Mouse (Mus musculus): Measurements from ENCODE around the gene Rbp7. TPM values are rescaled to one million over a fixed set of nuclear protein-coding genes. Genes with fewer than 3 reads are reported as not detected.

Gene Rbp7
- polyA plus RNA-seq, 1 experiment from 2014 or later: not detected

DNA sequence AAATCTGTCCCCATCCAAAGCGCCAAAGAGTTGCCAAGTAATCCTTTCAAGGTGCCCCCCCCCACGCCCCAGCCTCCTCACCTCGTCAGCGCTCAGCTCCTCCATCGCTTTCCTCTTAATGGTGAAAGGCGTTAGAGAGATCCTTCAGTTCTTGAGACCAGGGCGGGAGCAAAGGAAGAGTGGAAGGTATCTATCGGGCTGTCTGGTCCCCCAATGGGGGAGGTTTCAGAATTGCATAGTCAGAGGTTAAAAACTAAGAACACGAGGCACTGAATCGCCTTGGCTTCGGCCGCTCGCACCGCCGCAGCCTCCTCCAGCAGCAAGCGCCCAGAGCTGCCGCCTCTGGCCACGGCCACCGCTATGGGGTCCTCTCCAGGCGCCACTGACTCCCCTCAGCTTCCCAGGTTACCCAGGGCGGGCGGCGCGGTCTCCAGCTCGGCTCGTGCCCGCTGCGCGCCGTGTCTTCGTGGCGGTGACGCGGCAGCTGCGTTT is 28.9 kb downstream of the Rbp7 start:
- Histone ChIP-seq H3K27me3 (replicated peaks; ENCODE audit: control insufficient read depth, insufficient read depth, low read length) (no peaks in the 10 kb centered on the region), H3K4me2 (ENCODE audit: low read length) (peak overlapping the region; percentile 68), H3K9me3 (replicated peaks; ENCODE audit: control insufficient read depth, low read length) (no peaks in the 10 kb centered on the region), H3K36me3 (ENCODE audit: control insufficient read depth, insufficient read depth, low read length) (no peaks in the 10 kb centered on the region), H3K4me1 (ENCODE audit: control insufficient read depth, insufficient read depth, low read length) (peaks cover 7% of the 10 kb centered on the region; the same call in 1 of the 2 replicates), H3K9ac (ENCODE audit: low read length) (peak overlapping the region; percentile 86), H3K4me3 (ENCODE audit: low read depth, low read length) (peak overlapping the region; percentile 84), H3K27ac (ENCODE audit: low read depth, low read length) (peak overlapping the region; percentile 99)
- ATAC-seq (peak; percentile 14), DNase-seq (ENCODE audit: low spot score) (peak; percentile 53)
- WGBS: under 1% methylated on average over 33 of the region's 35 CpGs

DNA sequence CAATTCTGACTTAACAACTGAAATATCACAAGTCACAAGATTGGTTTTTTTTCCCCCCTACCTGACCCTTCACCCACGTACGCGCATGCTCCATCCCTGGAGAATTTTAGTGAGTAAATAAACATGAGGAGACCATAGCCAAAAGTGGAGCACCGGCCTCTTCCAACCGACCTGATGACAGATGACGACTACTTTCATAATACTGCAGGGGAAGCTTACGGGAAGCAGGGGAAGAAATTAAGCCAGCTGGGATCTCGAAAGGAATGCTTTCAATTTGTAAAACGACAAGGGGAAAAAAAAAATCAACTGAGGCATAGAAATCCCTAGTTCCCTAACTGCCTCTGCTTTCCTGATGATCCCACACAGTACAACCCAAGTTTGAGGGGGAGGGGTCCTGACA is 30.0 kb downstream of the Rbp7 start:
- peak overlapping the region; percentile 86 for H3K9ac ChIP-seq (ENCODE audit: low read length)
- H3K27ac ChIP-seq (ENCODE audit: low read depth, low read length): no peak overlapping the region
- peak overlapping the region; percentile 68 for H3K4me2 ChIP-seq (ENCODE audit: low read length)
- H3K27me3 ChIP-seq (replicated peaks; ENCODE audit: control insufficient read depth, insufficient read depth, low read length): no peaks in the 10 kb centered on the region
- no peak for ATAC-seq
- no peaks in the 10 kb centered on the region for H3K9me3 ChIP-seq (replicated peaks; ENCODE audit: control insufficient read depth, low read length)
- H3K4me1 ChIP-seq (ENCODE audit: control insufficient read depth, insufficient read depth, low read length): peaks cover 7% of the 10 kb centered on the region; the same call in 1 of the 2 replicates
- H3K4me3 ChIP-seq (ENCODE audit: low read depth, low read length): peak overlapping the region; percentile 84
- peak; percentile 16 for DNase-seq (ENCODE audit: low spot score)
- H3K36me3 ChIP-seq (ENCODE audit: control insufficient read depth, insufficient read depth, low read length): no peaks in the 10 kb centered on the region
- 1% methylated on average over 9 of the region's 9 CpGs for WGBS

DNA sequence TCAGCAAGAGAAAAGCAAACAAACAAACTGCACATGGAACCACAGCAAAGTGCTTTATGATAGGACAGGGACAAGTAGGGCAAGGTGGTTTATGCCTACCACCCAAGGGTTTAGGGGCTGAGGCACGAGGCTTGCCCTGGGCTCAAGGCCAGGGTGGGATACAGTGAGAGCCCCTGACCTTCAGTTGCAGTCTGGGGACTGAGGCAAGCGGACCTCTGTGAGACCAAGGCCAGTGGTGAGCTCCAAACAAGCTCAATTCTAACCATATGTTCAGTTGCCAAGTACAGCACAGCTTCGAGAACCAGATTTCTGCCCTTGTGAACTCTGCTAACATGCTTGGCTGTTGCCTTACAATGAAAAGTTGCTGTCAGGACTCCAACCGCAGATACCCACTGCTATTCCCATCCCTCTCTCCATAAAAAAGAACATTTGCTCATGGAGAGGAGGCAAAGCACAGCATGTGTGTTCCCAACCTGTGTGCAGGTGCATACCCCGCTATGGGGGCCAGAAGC is 36.9 kb downstream of the Rbp7 start:
- Histone ChIP-seq H3K4me2 (ENCODE audit: low read length) (no peak overlapping the region), H3K36me3 (ENCODE audit: control insufficient read depth, insufficient read depth, low read length) (no peaks in the 10 kb centered on the region), H3K9ac (ENCODE audit: low read length) (no peak overlapping the region), H3K27ac (ENCODE audit: low read depth, low read length) (no peak overlapping the region), H3K4me3 (ENCODE audit: low read depth, low read length) (no peak overlapping the region), H3K4me1 (ENCODE audit: control insufficient read depth, insufficient read depth, low read length) (peaks cover 12% of the 10 kb centered on the region), H3K9me3 (replicated peaks; ENCODE audit: control insufficient read depth, low read length) (no peaks in the 10 kb centered on the region), H3K27me3 (replicated peaks; ENCODE audit: control insufficient read depth, insufficient read depth, low read length) (no peaks in the 10 kb centered on the region)
- WGBS: 90% methylated on average over 5 of the region's 5 CpGs
- ATAC-seq (no peak), DNase-seq (ENCODE audit: low spot score) (no peak)

DNA sequence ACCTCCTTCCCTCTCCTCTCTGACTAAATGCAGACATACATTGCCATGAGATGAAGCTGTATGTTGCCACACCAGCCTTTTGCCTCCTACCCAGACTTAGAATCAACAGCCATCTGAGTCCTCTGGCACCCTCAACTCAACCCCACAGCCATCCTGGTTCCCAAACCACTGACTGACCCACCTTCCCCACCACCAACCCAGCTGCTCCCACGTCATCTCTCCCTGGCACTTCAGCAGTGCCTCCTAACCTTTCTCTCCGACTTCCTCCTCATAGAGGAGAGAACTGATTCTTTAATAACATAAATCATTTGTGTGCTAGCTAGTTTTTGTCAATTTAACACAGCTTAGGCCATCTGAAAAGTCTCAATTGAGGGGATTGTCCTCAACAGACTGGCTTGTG is 37.8 kb downstream of the Rbp7 start:
- no peak for ATAC-seq

DNA sequence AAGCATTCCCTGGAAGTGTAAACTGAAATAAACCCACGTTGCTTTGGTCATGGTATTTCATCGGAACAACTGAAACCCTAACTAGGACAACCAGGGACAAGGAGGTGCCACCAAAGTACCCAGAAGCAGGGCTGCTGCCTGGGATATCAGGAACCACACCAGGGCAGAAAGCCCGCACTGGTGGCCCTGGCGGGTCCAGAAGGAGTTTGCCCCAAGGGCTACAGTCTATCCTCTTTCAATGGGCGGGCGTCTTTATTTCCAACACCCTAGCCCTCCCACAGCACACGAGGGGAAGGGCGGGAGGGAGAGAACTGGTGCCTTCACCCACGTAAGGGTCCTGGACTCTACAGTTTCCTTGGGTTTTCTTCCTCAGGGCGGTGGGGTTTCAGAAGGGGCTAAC is 38.4 kb downstream of the Rbp7 start:
- ATAC-seq (no peak), DNase-seq (ENCODE audit: low spot score) (no peak)
- no peak overlapping the region for H3K27ac ChIP-seq (ENCODE audit: low read depth, low read length)
- H3K36me3 ChIP-seq (ENCODE audit: control insufficient read depth, insufficient read depth, low read length): 0 out of 2 replicates have a peak, but pooled peaks cover 2% of the 10 kb centered on the region
- H3K9ac ChIP-seq (ENCODE audit: low read length): no peak overlapping the region
- no peaks in the 10 kb centered on the region for H3K27me3 ChIP-seq (replicated peaks; ENCODE audit: control insufficient read depth, insufficient read depth, low read length)
- 84% methylated on average over 10 of the region's 10 CpGs for WGBS
- no peaks in the 10 kb centered on the region for H3K9me3 ChIP-seq (replicated peaks; ENCODE audit: control insufficient read depth, low read length)
- H3K4me1 ChIP-seq (ENCODE audit: control insufficient read depth, insufficient read depth, low read length): peaks cover 12% of the 10 kb centered on the region
- no peak overlapping the region for H3K4me2 ChIP-seq (ENCODE audit: low read length)
- no peak overlapping the region for H3K4me3 ChIP-seq (ENCODE audit: low read depth, low read length)

More for the DNA sequence above, 37.8 kb downstream of the Rbp7 start:
- Histone ChIP-seq H3K4me3 (ENCODE audit: low read depth, low read length) (no peak overlapping the region), H3K27me3 (replicated peaks; ENCODE audit: control insufficient read depth, insufficient read depth, low read length) (no peaks in the 10 kb centered on the region), H3K9ac (ENCODE audit: low read length) (no peak overlapping the region), H3K4me2 (ENCODE audit: low read length) (no peak overlapping the region), H3K4me1 (ENCODE audit: control insufficient read depth, insufficient read depth, low read length) (peaks cover 12% of the 10 kb centered on the region), H3K36me3 (ENCODE audit: control insufficient read depth, insufficient read depth, low read length) (0 out of 2 replicates have a peak, but pooled peaks cover 2% of the 10 kb centered on the region), H3K27ac (ENCODE audit: low read depth, low read length) (no peak overlapping the region), H3K9me3 (replicated peaks; ENCODE audit: control insufficient read depth, low read length) (no peaks in the 10 kb centered on the region)
- WGBS: 85% methylated on average over 2 of the region's 2 CpGs
- DNase-seq (ENCODE audit: low spot score): no peak

DNA sequence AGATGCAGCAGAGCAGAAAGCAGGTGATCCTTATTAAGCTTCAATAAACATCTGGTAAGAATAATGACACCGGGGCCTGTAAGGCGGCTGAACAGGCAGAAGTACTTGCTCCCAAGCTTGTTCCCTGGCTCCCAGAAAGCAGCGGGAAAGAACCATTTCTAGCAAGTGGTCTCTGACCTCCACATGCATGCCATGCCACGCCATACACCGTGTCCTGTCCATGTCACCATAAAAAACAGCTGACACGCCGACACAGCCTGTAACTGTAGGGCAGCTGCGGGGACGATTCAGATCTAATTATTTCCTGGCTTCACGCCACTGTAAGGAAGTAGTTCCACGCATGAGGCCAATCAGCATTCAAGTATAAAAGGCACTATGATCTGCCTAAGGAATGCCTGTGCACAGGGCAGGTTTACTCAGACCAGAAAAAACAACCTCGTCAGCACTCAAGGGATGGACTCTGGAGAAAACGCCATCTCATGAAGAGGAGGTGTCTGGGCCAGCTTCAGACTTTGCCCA is 39.1 kb downstream of the Rbp7 start:
- ATAC-seq (peak; percentile 29; the same call in 1 of the 2 replicates), DNase-seq (ENCODE audit: low spot score) (peak; percentile 58)
- Histone ChIP-seq H3K27ac (ENCODE audit: low read depth, low read length) (no peak overlapping the region; the same call in 1 of the 2 replicates), H3K9me3 (replicated peaks; ENCODE audit: control insufficient read depth, low read length) (no peaks in the 10 kb centered on the region), H3K4me3 (ENCODE audit: low read depth, low read length) (no peak overlapping the region), H3K36me3 (ENCODE audit: control insufficient read depth, insufficient read depth, low read length) (0 out of 2 replicates have a peak, but pooled peaks cover 2% of the 10 kb centered on the region), H3K9ac (ENCODE audit: low read length) (no peak overlapping the region), H3K27me3 (replicated peaks; ENCODE audit: control insufficient read depth, insufficient read depth, low read length) (no peaks in the 10 kb centered on the region), H3K4me1 (ENCODE audit: control insufficient read depth, insufficient read depth, low read length) (peaks cover 12% of the 10 kb centered on the region), H3K4me2 (ENCODE audit: low read length) (no peak overlapping the region)
- WGBS: 47% methylated on average over 13 of the region's 13 CpGs

DNA sequence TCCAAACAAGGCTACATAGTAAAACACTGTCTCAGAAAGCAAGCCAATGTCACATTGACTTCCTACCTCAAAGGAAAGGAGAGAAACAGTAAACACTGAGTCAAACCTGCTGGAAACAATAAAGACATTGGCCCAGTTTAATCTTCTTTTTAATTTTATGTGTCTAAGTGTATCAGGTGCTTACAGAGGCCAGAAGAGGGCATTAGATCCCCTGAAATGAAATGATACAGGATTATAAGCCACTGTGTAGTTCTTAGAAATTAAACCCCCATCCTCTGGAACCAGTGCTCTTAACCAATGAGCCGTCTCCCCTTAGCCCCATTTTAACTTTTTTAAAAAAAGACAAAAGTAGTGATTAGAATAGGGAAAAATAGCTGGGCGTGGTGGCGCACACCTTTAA is 40.5 kb downstream of the Rbp7 start:
- 0 out of 2 replicates have a peak, but pooled peaks cover 2% of the 10 kb centered on the region for H3K36me3 ChIP-seq (ENCODE audit: control insufficient read depth, insufficient read depth, low read length)
- H3K4me3 ChIP-seq (ENCODE audit: low read depth, low read length): no peak overlapping the region
- no peak overlapping the region for H3K27ac ChIP-seq (ENCODE audit: low read depth, low read length)
- 91% methylated on average over 3 of the region's 3 CpGs for WGBS
- ATAC-seq (no peak), DNase-seq (ENCODE audit: low spot score) (no peak)
- H3K27me3 ChIP-seq (replicated peaks; ENCODE audit: control insufficient read depth, insufficient read depth, low read length): no peaks in the 10 kb centered on the region
- H3K4me2 ChIP-seq (ENCODE audit: low read length): no peak overlapping the region
- no peak overlapping the region for H3K9ac ChIP-seq (ENCODE audit: low read length)
- H3K4me1 ChIP-seq (ENCODE audit: control insufficient read depth, insufficient read depth, low read length): peaks cover 12% of the 10 kb centered on the region
- no peaks in the 10 kb centered on the region for H3K9me3 ChIP-seq (replicated peaks; ENCODE audit: control insufficient read depth, low read length)

DNA sequence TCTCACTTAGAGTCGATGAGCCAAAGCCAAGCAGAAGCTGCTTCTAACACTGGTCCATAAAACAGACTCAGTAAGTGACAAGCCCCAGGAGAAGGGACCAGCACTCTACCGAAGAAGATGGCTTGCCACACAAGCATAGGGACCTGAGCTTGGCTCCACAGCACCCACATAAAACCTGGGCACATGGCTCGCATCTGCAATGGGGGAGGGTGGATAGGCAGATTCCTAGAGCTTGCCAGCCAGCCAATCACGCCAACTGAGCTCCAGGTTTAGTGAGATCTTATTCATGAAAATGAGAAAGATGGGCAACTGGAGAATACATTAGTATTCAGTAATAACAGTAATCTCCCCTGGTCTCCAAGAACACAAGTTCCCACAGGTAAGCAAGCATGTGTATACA is 45.0 kb downstream of the Rbp7 start:
- no peaks in the 10 kb centered on the region for H3K9me3 ChIP-seq (replicated peaks; ENCODE audit: control insufficient read depth, low read length)

DNA sequence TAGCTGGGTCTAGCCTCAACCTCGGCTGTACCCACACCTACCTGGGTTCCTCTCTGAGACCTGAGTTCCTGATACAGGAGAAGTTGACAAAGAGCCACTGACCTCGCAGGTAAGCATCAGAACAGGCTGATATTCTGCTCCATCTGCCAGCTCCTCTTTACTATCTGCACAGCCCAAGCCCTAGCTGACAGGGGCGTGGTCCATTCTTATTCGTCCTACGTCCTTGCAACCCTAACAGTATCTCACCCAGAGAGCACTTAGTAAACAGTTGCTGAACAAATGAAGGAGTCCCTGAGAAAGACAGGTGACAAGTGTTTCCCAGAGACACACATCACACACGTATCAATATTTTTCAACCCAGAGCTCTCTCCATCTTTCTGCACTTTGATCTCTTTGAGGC is 46.4 kb downstream of the Rbp7 start:
- DNase-seq (ENCODE audit: low spot score) (no peak), ATAC-seq (no peak)
- Histone ChIP-seq H3K4me2 (ENCODE audit: low read length) (no peak overlapping the region), H3K36me3 (ENCODE audit: control insufficient read depth, insufficient read depth, low read length) (0 out of 2 replicates have a peak, but pooled peaks cover 2% of the 10 kb centered on the region), H3K4me1 (ENCODE audit: control insufficient read depth, insufficient read depth, low read length) (0 out of 2 replicates have a peak, but pooled peaks cover 3% of the 10 kb centered on the region), H3K9ac (ENCODE audit: low read length) (no peak overlapping the region), H3K4me3 (ENCODE audit: low read depth, low read length) (no peak overlapping the region), H3K27me3 (replicated peaks; ENCODE audit: control insufficient read depth, insufficient read depth, low read length) (no peaks in the 10 kb centered on the region), H3K27ac (ENCODE audit: low read depth, low read length) (no peak overlapping the region), H3K9me3 (replicated peaks; ENCODE audit: control insufficient read depth, low read length) (no peaks in the 10 kb centered on the region)
- 95% methylated on average over 6 of the region's 6 CpGs for WGBS

More for the DNA sequence above, 45.0 kb downstream of the Rbp7 start:
- DNase-seq (ENCODE audit: low spot score) (no peak), ATAC-seq (no peak)
- Histone ChIP-seq H3K4me1 (ENCODE audit: control insufficient read depth, insufficient read depth, low read length) (no peaks in the 10 kb centered on the region), H3K27me3 (replicated peaks; ENCODE audit: control insufficient read depth, insufficient read depth, low read length) (no peaks in the 10 kb centered on the region), H3K4me3 (ENCODE audit: low read depth, low read length) (no peak overlapping the region), H3K4me2 (ENCODE audit: low read length) (no peak overlapping the region), H3K27ac (ENCODE audit: low read depth, low read length) (no peak overlapping the region), H3K36me3 (ENCODE audit: control insufficient read depth, insufficient read depth, low read length) (0 out of 2 replicates have a peak, but pooled peaks cover 2% of the 10 kb centered on the region), H3K9ac (ENCODE audit: low read length) (no peak overlapping the region)
- 94% methylated on average over 4 of the region's 4 CpGs for WGBS

Data from forebrain, embryonic 14.5 days (tissue).